Mouse (Mus musculus) E14TG2a.4 (cell line): ENCODE results near the gene Slc25a47.

ENCODE experiments used
- CTCF ChIP-seq: conservative IDR thresholded peaks from 2 replicates; pipeline ENCODE4 v1.5.1; 2014; ENCODE audit warnings: low read length
- NANOG ChIP-seq: IDR thresholded peaks from 2 replicates; pipeline ENCODE4 v1.6.1; 2014; ENCODE audit warnings: borderline replicate concordance, low read length, mixed read lengths
- POU5F1 ChIP-seq: IDR thresholded peaks from 2 replicates; pipeline ENCODE4 v1.6.1; 2014; ENCODE audit warnings: low read length, borderline replicate concordance

- TF ChIP-seq CTCF (no peak), POU5F1 (no peak), NANOG (no peak)
Measured at GRCm38 (mm10) chr12:108814470-108814869, 21.4 kb upstream of the Slc25a47 start.
